Mouse (Mus musculus) neural tube, embryonic 12.5 days (tissue): ENCODE data around the gene Sfn. TPM values are rescaled to one million over a fixed set of nuclear protein-coding genes. Genes with fewer than 3 reads are reported as not detected.

ENCODE experiments used
- ATAC-seq: fragments of 200-750 bp; cut with Nextera tagmentation; 2 replicates; pipeline ENCODE4 v1.8.0; 2017; ENCODE audit warnings: low read depth, mild to moderate bottlenecking, moderate TSS enrichment, moderate library complexity; ENCODE audit not compliant: low FRiP score
- H3K27ac ChIP-seq: fragments of 300-500 bp; sonication (generic); 2 replicates; pipeline ENCODE4 v1.5.1; 2016
- H3K27me3 ChIP-seq: fragments of 300-500 bp; sonication (generic); replicated peaks from 2 replicates; pipeline ENCODE4 v1.6.1; 2016; ENCODE audit warnings: mild to moderate bottlenecking
- H3K36me3 ChIP-seq: fragments of 300-500 bp; sonication (generic); 2 replicates; pipeline ENCODE4 v1.6.1; 2016; ENCODE audit warnings: mild to moderate bottlenecking
- H3K4me1 ChIP-seq: fragments of 300-500 bp; sonication (generic); 2 replicates; pipeline ENCODE4 v1.6.1; 2016
- H3K4me2 ChIP-seq: fragments of 300-500 bp; sonication (generic); replicated peaks from 2 replicates; pipeline ENCODE4 v1.6.1; 2016; ENCODE audit warnings: mild to moderate bottlenecking
- H3K4me3 ChIP-seq: fragments of 300-500 bp; sonication (generic); 2 replicates; pipeline ENCODE4 v1.5.1; 2016
- H3K9ac ChIP-seq: fragments of 300-500 bp; sonication (generic); 2 replicates; pipeline ENCODE4 v1.6.1; 2016; ENCODE audit warnings: mild to moderate bottlenecking
- H3K9me3 ChIP-seq: fragments of 300-500 bp; sonication (generic); 2 replicates; pipeline ENCODE4 v1.6.1; 2016; ENCODE audit warnings: mild to moderate bottlenecking
- WGBS: fragments of 180-500 bp; shearing (Covaris S2); methylation state at CpG from one replicate; pipeline ENCODE4 v1.1.7; 2016; 5-methylcytosine and 5-hydroxymethylcytosine counted together
- polyA plus RNA-seq: library from polyadenylated mRNA; unstranded; fragments of >200 nt; fragmentation: Nextera tagmentation; extraction: Ambion mirVana; gene quantifications from 2 replicates; pipeline ENCODE4 v1.2.1, GENCODE M21; 2016

Sfn gene
- polyA plus RNA-seq, 1 experiment from 2014 or later: 9.5 TPM

GRCm38 (mm10) chr4:133570066-133570466, 31.9 kb downstream of the Sfn start:
- no peak overlapping the region for H3K4me2 ChIP-seq
- no peak for ATAC-seq
- no peak overlapping the region for H3K4me3 ChIP-seq
- H3K4me1 ChIP-seq: peaks cover 7% of the 10 kb centered on the region; the same call in 1 of the 2 replicates
- no peak overlapping the region for H3K27ac ChIP-seq
- H3K9ac ChIP-seq: no peak overlapping the region
- H3K36me3 ChIP-seq: no peaks in the 10 kb centered on the region
- H3K27me3 ChIP-seq: no peaks in the 10 kb centered on the region
- WGBS: 56% methylated on average over 10 of the region's 10 CpGs
- H3K9me3 ChIP-seq: no peaks in the 10 kb centered on the region

- Histone ChIP-seq H3K4me1 (0 out of 2 replicates have a peak, but pooled peaks cover 5% of the 10 kb centered on the region), H3K9me3 (no peaks in the 10 kb centered on the region), H3K36me3 (no peaks in the 10 kb centered on the region), H3K4me2 (no peak overlapping the region), H3K27me3 (no peaks in the 10 kb centered on the region), H3K9ac (no peak overlapping the region), H3K27ac (no peak overlapping the region), H3K4me3 (no peak overlapping the region)
- WGBS: 78% methylated on average over 10 of the region's 10 CpGs
- no peak for ATAC-seq
Measured at GRCm38 (mm10) chr4:133569291-133570065, 32.5 kb downstream of the Sfn start.

GRCm38 (mm10) chr4:133567251-133567650, 34.7 kb downstream of the Sfn start:
- WGBS: 32% methylated on average over 8 of the region's 8 CpGs
- Histone ChIP-seq H3K27ac (no peak overlapping the region), H3K9ac (no peak overlapping the region), H3K9me3 (no peaks in the 10 kb centered on the region), H3K4me2 (no peak overlapping the region), H3K4me1 (no peaks in the 10 kb centered on the region), H3K4me3 (no peak overlapping the region), H3K36me3 (no peaks in the 10 kb centered on the region), H3K27me3 (no peaks in the 10 kb centered on the region)
- ATAC-seq: no peak

GRCm38 (mm10) chr4:133563123-133563571, 38.8 kb downstream of the Sfn start:
- Histone ChIP-seq H3K9ac (no peak overlapping the region), H3K36me3 (no peaks in the 10 kb centered on the region), H3K4me3 (no peak overlapping the region), H3K27ac (no peak overlapping the region), H3K4me1 (no peaks in the 10 kb centered on the region), H3K4me2 (no peak overlapping the region), H3K9me3 (no peaks in the 10 kb centered on the region), H3K27me3 (no peaks in the 10 kb centered on the region)
- no peak for ATAC-seq
- WGBS: 84% methylated on average over 11 of the region's 11 CpGs

GRCm38 (mm10) chr4:133561622-133562021, 40.3 kb downstream of the Sfn start:
- 56% methylated on average over 4 of the region's 4 CpGs for WGBS
- H3K27ac ChIP-seq: no peak overlapping the region
- H3K4me3 ChIP-seq: no peak overlapping the region
- no peak overlapping the region for H3K4me2 ChIP-seq
- H3K9ac ChIP-seq: no peak overlapping the region
- no peaks in the 10 kb centered on the region for H3K4me1 ChIP-seq
- H3K27me3 ChIP-seq: no peaks in the 10 kb centered on the region
- ATAC-seq: no peak
- no peaks in the 10 kb centered on the region for H3K36me3 ChIP-seq
- H3K9me3 ChIP-seq: no peaks in the 10 kb centered on the region

GRCm38 (mm10) chr4:133559846-133560245, 42.1 kb downstream of the Sfn start:
- Histone ChIP-seq H3K4me3 (no peak overlapping the region), H3K27me3 (no peaks in the 10 kb centered on the region), H3K4me2 (no peak overlapping the region), H3K9me3 (no peaks in the 10 kb centered on the region), H3K27ac (no peak overlapping the region), H3K36me3 (no peaks in the 10 kb centered on the region), H3K9ac (no peak overlapping the region), H3K4me1 (no peaks in the 10 kb centered on the region)
- 77% methylated on average over 4 of the region's 4 CpGs for WGBS
- no peak for ATAC-seq

- ATAC-seq: no peak
- no peaks in the 10 kb centered on the region for H3K27me3 ChIP-seq
- WGBS: 26% methylated on average over 10 of the region's 10 CpGs
- no peaks in the 10 kb centered on the region for H3K4me1 ChIP-seq
- H3K9me3 ChIP-seq: no peaks in the 10 kb centered on the region
- no peak overlapping the region for H3K27ac ChIP-seq
- no peak overlapping the region for H3K9ac ChIP-seq
- no peak overlapping the region for H3K4me3 ChIP-seq
- H3K36me3 ChIP-seq: no peaks in the 10 kb centered on the region
- no peak overlapping the region for H3K4me2 ChIP-seq
Measured at GRCm38 (mm10) chr4:133557041-133557717, 44.8 kb downstream of the Sfn start.

GRCm38 (mm10) chr4:133553448-133554330, 48.3 kb downstream of the Sfn start:
- WGBS: 82% methylated on average over 19 of the region's 19 CpGs
- H3K36me3 ChIP-seq: no peaks in the 10 kb centered on the region
- no peak for ATAC-seq
- no peak overlapping the region for H3K27ac ChIP-seq
- H3K4me2 ChIP-seq: no peak overlapping the region
- H3K4me1 ChIP-seq: no peaks in the 10 kb centered on the region
- no peaks in the 10 kb centered on the region for H3K9me3 ChIP-seq
- H3K9ac ChIP-seq: no peak overlapping the region
- no peak overlapping the region for H3K4me3 ChIP-seq
- no peaks in the 10 kb centered on the region for H3K27me3 ChIP-seq

- Histone ChIP-seq H3K4me3 (no peak within 1 kb of the TSS), H3K27me3 (no peaks in the 10 kb centered on the region), H3K36me3 (no peaks in the 10 kb centered on the region), H3K9me3 (no peaks in the 10 kb centered on the region), H3K9ac (no peak within 1 kb of the TSS), H3K4me2 (no peak within 1 kb of the TSS), H3K27ac (no peak within 1 kb of the TSS), H3K4me1 (no peaks in the 10 kb centered on the region)
- ATAC-seq: no peak
- WGBS: 75% methylated on average over 10 of the region's 10 CpGs
Measured at GRCm38 (mm10) chr4:133552768-133553447, 49.1 kb downstream of the Sfn start, which contains the start of gene Nr0b2. Gene Nr0b2 (plus strand): TSS chr4:133553376.

GRCm38 (mm10) chr4:133552029-133552428, 49.9 kb downstream of the Sfn start:
- Histone ChIP-seq H3K4me1 (no peaks in the 10 kb centered on the region), H3K9ac (no peak overlapping the region), H3K9me3 (no peaks in the 10 kb centered on the region), H3K4me3 (no peak overlapping the region), H3K36me3 (no peaks in the 10 kb centered on the region), H3K27ac (no peak overlapping the region), H3K27me3 (no peaks in the 10 kb centered on the region), H3K4me2 (no peak overlapping the region)
- ATAC-seq: no peak
- 96% methylated on average over 1 of the region's 1 CpGs for WGBS
